Comparison of ENCODE assay signal across 8 mouse cellular contexts in genomic region chr5:127616151-127616550, GRCm38 (mm10). TPM values are rescaled to one million over a fixed set of nuclear protein-coding genes. Genes with fewer than 3 reads are reported as not detected.
DNase-seq lines count a peak whose midpoint lies in the region; ATAC-seq and TF ChIP-seq lines count a peak whose summit lies in the region.

No protein-coding gene starts in this region.

- H3K9ac ChIP-seq in liver, embryonic 13.5 days = peak overlapping the region; percentile 90

- peak; percentile 16 for DNase-seq in CD4-positive, CD25-positive, alpha-beta regulatory T cell, adult 2 months (ENCODE audit: low read depth, low spot score)
- no peak for DNase-seq in testis, postnatal 10 days (ENCODE audit: low spot score)
- no peak for DNase-seq in liver, embryonic 13.5 days
- peak; percentile 17 for DNase-seq in thymus, postnatal 14 days
- no peak for DNase-seq in ovary, adult 18-20 months (ENCODE audit: low spot score)
- no peak for DNase-seq in right cerebral cortex, postnatal 36 days (ENCODE audit: low spot score in 2 of 2)

- H3K36me3 ChIP-seq in testis, adult 2 months (ENCODE audit: control insufficient read depth, insufficient read depth, low read length) = no peaks in the 10 kb centered on the region
- H3K36me3 ChIP-seq in liver, embryonic 13.5 days = no peaks in the 10 kb centered on the region

- WGBS in liver, embryonic 13.5 days (ENCODE audit: insufficient replicate concordance) = 8% methylated on average over 5 of the region's 5 CpGs

- no peak for TF ChIP-seq CTCF in testis, adult 2 months (IDR thresholded peaks at IDR 0.05; ENCODE audit: control insufficient read depth, insufficient read depth, insufficient replicate concordance, low read depth, low read length)

- H3K4me3 ChIP-seq in testis, adult 2 months (ENCODE audit: control insufficient read depth, low read depth, low read length) = peak overlapping the region; percentile 74
- peak overlapping the region; percentile 93 for H3K4me3 ChIP-seq in liver, embryonic 13.5 days (replicated peaks)

- peak overlapping the region; percentile 79 for H3K4me2 ChIP-seq in liver, embryonic 13.5 days

- TF ChIP-seq POLR2A in testis, adult 2 months (IDR thresholded peaks at IDR 0.05; ENCODE audit: control insufficient read depth, low read depth, low read length) = no peak

- no peak for ATAC-seq in CD4-positive, CD25-positive, alpha-beta regulatory T cell, adult 4 months
- no peak for ATAC-seq in liver, embryonic 13.5 days (ENCODE audit: low read depth)

- H3K27ac ChIP-seq in testis, adult 2 months (ENCODE audit: control insufficient read depth, insufficient read depth, low read depth, low read length) = peak overlapping the region; percentile 64; the same call in 1 of the 2 replicates
- peak overlapping the region; percentile 36 for H3K27ac ChIP-seq in liver, embryonic 13.5 days

- H3K9me3 ChIP-seq in liver, embryonic 13.5 days (replicated peaks) = no peaks in the 10 kb centered on the region

- H3K4me1 ChIP-seq in testis, adult 2 months (ENCODE audit: control insufficient read depth, insufficient read depth, low read length) = peaks cover 8% of the 10 kb centered on the region
- peaks cover 59% of the 10 kb centered on the region for H3K4me1 ChIP-seq in liver, embryonic 13.5 days (replicated peaks)

- H3K27me3 ChIP-seq in testis, adult 2 months (ENCODE audit: control insufficient read depth, insufficient read depth, low read length) = no peaks in the 10 kb centered on the region
- H3K27me3 ChIP-seq in liver, embryonic 13.5 days = no peaks in the 10 kb centered on the region

RNA-seq across cellular contexts. Expression of gene Glt1d1, which starts 15.9 kb away (rescaled TPM):
- not detected for polyA plus RNA-seq in CD4-positive, CD25-positive, alpha-beta regulatory T cell, adult 4 months (2017; shearing (Covaris generic))
- 37.7 and 37.9 TPM in 2 replicates for polyA plus RNA-seq in testis, adult 2 months (2012; rRNA removed)
- 0.21 TPM in 1 of 2 replicates, not detected in the other for polyA plus RNA-seq in liver, embryonic 13.5 days (2015; fragmentation: Nextera tagmentation; extraction: Ambion mirVana)

RNA-seq across cellular contexts. Expression of gene Slc15a4, which starts 16.5 kb away (rescaled TPM):
- 1 to 10 TPM; 3.3 to 3.9 TPM for polyA plus RNA-seq in CD4-positive, CD25-positive, alpha-beta regulatory T cell, adult 4 months (2017; shearing (Covaris generic))
- polyA plus RNA-seq in testis, adult 2 months (2012; rRNA removed) = 19.8 and 22.8 TPM in 2 replicates
- 8.7 and 11.1 TPM in 2 replicates for polyA plus RNA-seq in liver, embryonic 13.5 days (2015; fragmentation: Nextera tagmentation; extraction: Ambion mirVana)

Comparison
In these comparisons a context has a peak if more than half of its experiments do, and no peak if none do; other contexts are left out.
1. DNase-seq: peak in CD4-positive, CD25-positive, alpha-beta regulatory T cell, adult 2 months (single experiment) and thymus, postnatal 14 days (single experiment); none in testis, postnatal 10 days (single experiment), liver, embryonic 13.5 days (single experiment), ovary, adult 18-20 months (single experiment) and right cerebral cortex, postnatal 36 days (0 of 2).
2. RNA of gene Glt1d1, which starts 15.9 kb away (polyA plus RNA-seq): 37.7 to 37.9 TPM in testis, adult 2 months; 0.21 TPM in liver, embryonic 13.5 days and not detected in CD4-positive, CD25-positive, alpha-beta regulatory T cell, adult 4 months; every median in the first group is over 10 times any median in the second.